Mouse (Mus musculus): Measurements from ENCODE around the gene Cacna1d. TPM values are rescaled to one million over a fixed set of nuclear protein-coding genes. Genes with fewer than 3 reads are reported as not detected.

The Cacna1d gene
- polyA plus RNA-seq, 1 experiment from 2014 or later: 10.0 TPM

DNA sequence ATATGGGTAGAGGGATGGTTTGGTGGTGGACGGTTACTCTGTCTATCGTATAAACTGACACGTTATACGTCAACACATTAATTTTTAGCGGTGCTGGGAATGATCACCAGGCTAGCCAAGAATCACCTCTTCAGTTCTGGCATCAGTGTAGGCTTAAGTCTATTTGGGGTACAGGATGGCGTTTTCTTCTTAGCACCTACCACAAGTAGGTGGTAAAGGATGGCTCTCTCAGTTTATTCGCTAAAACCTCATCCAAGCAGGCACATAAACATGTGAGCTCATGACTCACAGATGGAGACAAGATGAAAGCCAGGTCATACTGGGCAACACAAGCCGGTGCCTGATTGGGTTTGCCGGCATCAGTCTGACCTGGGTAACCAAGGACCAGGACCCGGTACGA lies 193.8 kb downstream of the Cacna1d start:
- Histone ChIP-seq H3K27ac (ENCODE audit: poor library complexity, severe bottlenecking) (no peak overlapping the region), H3K36me3 (no peaks in the 10 kb centered on the region), H3K27me3 (replicated peaks) (no peaks in the 10 kb centered on the region), H3K9ac (no peak overlapping the region), H3K4me1 (replicated peaks) (peaks cover 10% of the 10 kb centered on the region), H3K9me3 (replicated peaks) (no peaks in the 10 kb centered on the region), H3K4me3 (no peak overlapping the region), H3K4me2 (no peak overlapping the region)
- WGBS: 88% methylated on average over 11 of the region's 11 CpGs
- no peak for ATAC-seq (ENCODE audit: insufficient number of reproducible peaks, low FRiP score)

- 34% methylated on average over 1 of the region's 1 CpGs for WGBS
Observed at GRCm38 (mm10) chr14:30292135-30292463, 199.2 kb downstream of the Cacna1d start.

GRCm38 (mm10) chr14:30291389-30292134 lies 199.7 kb downstream of the Cacna1d start:
- no peak for ATAC-seq (ENCODE audit: insufficient number of reproducible peaks, low FRiP score)
- 57% methylated on average over 9 of the region's 9 CpGs for WGBS

More at GRCm38 (mm10) chr14:30292135-30292463, 199.2 kb downstream of the Cacna1d start:
- Histone ChIP-seq H3K27me3 (replicated peaks) (no peaks in the 10 kb centered on the region), H3K4me1 (replicated peaks) (peaks cover 16% of the 10 kb centered on the region), H3K4me2 (0 out of 2 replicates have a peak overlapping the region, but pooled peaks have one; percentile 13), H3K4me3 (no peak overlapping the region), H3K9me3 (replicated peaks) (no peaks in the 10 kb centered on the region), H3K27ac (ENCODE audit: poor library complexity, severe bottlenecking) (peak overlapping the region; percentile 46), H3K9ac (no peak overlapping the region), H3K36me3 (no peaks in the 10 kb centered on the region)
- no peak for ATAC-seq (ENCODE audit: insufficient number of reproducible peaks, low FRiP score)

GRCm38 (mm10) chr14:30284446-30284845 lies 206.8 kb downstream of the Cacna1d start:
- Histone ChIP-seq H3K9ac (no peak overlapping the region), H3K4me3 (no peak overlapping the region), H3K27me3 (replicated peaks) (no peaks in the 10 kb centered on the region), H3K36me3 (no peaks in the 10 kb centered on the region), H3K27ac (ENCODE audit: poor library complexity, severe bottlenecking) (no peak overlapping the region), H3K4me1 (replicated peaks) (peaks cover 8% of the 10 kb centered on the region), H3K4me2 (peak overlapping the region; percentile 23; the same call in 1 of the 2 replicates), H3K9me3 (replicated peaks) (no peaks in the 10 kb centered on the region)
- ATAC-seq (ENCODE audit: insufficient number of reproducible peaks, low FRiP score): no peak
- 52% methylated on average over 10 of the region's 10 CpGs for WGBS

More at GRCm38 (mm10) chr14:30291389-30292134, 199.7 kb downstream of the Cacna1d start:
- Histone ChIP-seq H3K9me3 (replicated peaks) (no peaks in the 10 kb centered on the region), H3K36me3 (no peaks in the 10 kb centered on the region), H3K27ac (ENCODE audit: poor library complexity, severe bottlenecking) (peak overlapping the region; percentile 46), H3K4me2 (peak overlapping the region; percentile 13; the same call in 1 of the 2 replicates), H3K4me3 (no peak overlapping the region), H3K4me1 (replicated peaks) (peaks cover 16% of the 10 kb centered on the region), H3K9ac (no peak overlapping the region), H3K27me3 (replicated peaks) (no peaks in the 10 kb centered on the region)

DNA sequence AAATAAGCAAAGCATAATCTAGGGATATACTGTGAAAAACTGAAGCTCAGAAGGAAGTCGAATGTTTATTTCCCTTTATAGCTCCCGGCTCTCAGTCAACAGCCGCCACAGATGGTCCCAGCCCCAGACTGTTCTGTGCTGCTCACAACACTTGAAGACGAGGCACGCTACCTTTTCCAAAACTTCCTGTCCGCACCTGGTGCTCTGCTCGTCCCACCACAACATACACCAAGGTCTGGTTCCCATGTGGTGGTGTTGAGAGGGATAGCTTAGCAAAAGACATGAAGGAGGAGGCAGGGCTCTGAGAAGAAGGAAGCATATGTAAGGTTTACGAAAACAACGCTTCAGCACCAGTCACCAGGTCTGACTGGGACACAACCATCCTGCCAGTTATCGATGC lies 207.2 kb downstream of the Cacna1d start:
- ATAC-seq (ENCODE audit: insufficient number of reproducible peaks, low FRiP score): no peak
- H3K9me3 ChIP-seq (replicated peaks): no peaks in the 10 kb centered on the region
- no peaks in the 10 kb centered on the region for H3K36me3 ChIP-seq
- H3K4me2 ChIP-seq: peak overlapping the region; percentile 23; the same call in 1 of the 2 replicates
- peaks cover 8% of the 10 kb centered on the region for H3K4me1 ChIP-seq (replicated peaks)
- no peak overlapping the region for H3K4me3 ChIP-seq
- H3K27me3 ChIP-seq (replicated peaks): no peaks in the 10 kb centered on the region
- no peak overlapping the region for H3K9ac ChIP-seq
- WGBS: 60% methylated on average over 10 of the region's 10 CpGs
- H3K27ac ChIP-seq (ENCODE audit: poor library complexity, severe bottlenecking): no peak overlapping the region

DNA sequence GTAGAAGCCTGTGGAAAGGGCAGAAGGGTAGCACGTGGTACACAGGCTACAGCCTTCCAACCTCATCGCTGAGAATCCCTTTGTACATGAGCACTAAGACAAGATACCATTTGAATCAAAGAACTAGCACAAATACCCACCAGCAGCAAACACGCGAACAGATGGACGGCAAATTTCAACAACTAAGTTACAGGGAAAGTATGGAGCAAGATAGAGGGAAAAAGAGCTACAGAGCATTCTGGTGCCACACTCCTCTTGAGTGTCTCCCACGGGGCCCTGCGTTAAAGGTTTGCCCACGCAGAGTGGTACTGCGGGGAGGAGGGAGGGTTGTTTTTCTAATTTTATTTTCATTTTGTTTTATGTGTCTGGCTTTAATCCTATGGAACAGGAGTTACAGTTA lies 215.7 kb downstream of the Cacna1d start:
- no peak overlapping the region for H3K9ac ChIP-seq
- ATAC-seq (ENCODE audit: insufficient number of reproducible peaks, low FRiP score): no peak
- no peaks in the 10 kb centered on the region for H3K36me3 ChIP-seq
- H3K27me3 ChIP-seq (replicated peaks): no peaks in the 10 kb centered on the region
- H3K4me3 ChIP-seq: no peak overlapping the region
- WGBS: 84% methylated on average over 9 of the region's 9 CpGs
- H3K9me3 ChIP-seq (replicated peaks): no peaks in the 10 kb centered on the region
- H3K4me1 ChIP-seq (replicated peaks): no peaks in the 10 kb centered on the region
- no peak overlapping the region for H3K27ac ChIP-seq (ENCODE audit: poor library complexity, severe bottlenecking)
- no peak overlapping the region for H3K4me2 ChIP-seq

DNA sequence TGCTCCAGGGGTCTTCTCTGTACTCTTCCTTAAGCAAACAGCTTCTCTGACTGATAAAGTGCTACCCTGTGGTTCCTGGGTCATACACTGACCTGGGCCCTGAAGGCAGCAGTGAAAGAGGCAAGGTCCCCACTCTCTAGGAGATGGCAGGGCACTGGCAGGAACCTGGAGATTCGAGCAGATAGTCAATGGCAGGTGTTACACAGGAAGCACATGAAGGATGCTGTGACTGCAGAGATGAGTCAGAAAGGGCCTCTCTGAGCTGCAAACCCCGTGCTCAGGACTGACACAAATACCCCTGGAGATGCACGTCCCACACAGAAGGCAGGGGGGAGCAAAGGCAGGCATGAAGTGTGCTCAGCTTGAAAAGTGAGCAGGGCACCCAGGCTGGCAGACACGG lies 218.3 kb downstream of the Cacna1d start:
- Histone ChIP-seq H3K4me1 (replicated peaks) (no peaks in the 10 kb centered on the region), H3K27me3 (replicated peaks) (no peaks in the 10 kb centered on the region), H3K4me2 (no peak overlapping the region), H3K4me3 (no peak overlapping the region), H3K9ac (no peak overlapping the region), H3K9me3 (replicated peaks) (no peaks in the 10 kb centered on the region), H3K27ac (ENCODE audit: poor library complexity, severe bottlenecking) (no peak overlapping the region), H3K36me3 (no peaks in the 10 kb centered on the region)
- ATAC-seq (ENCODE audit: insufficient number of reproducible peaks, low FRiP score): no peak
- 73% methylated on average over 4 of the region's 4 CpGs for WGBS

GRCm38 (mm10) chr14:30272523-30272922 lies 218.7 kb downstream of the Cacna1d start:
- Histone ChIP-seq H3K4me3 (no peak overlapping the region), H3K27ac (ENCODE audit: poor library complexity, severe bottlenecking) (no peak overlapping the region), H3K27me3 (replicated peaks) (no peaks in the 10 kb centered on the region), H3K4me2 (no peak overlapping the region), H3K4me1 (replicated peaks) (no peaks in the 10 kb centered on the region), H3K9me3 (replicated peaks) (no peaks in the 10 kb centered on the region), H3K9ac (no peak overlapping the region), H3K36me3 (no peaks in the 10 kb centered on the region)
- ATAC-seq (ENCODE audit: insufficient number of reproducible peaks, low FRiP score): no peak
- 70% methylated on average over 5 of the region's 5 CpGs for WGBS

DNA sequence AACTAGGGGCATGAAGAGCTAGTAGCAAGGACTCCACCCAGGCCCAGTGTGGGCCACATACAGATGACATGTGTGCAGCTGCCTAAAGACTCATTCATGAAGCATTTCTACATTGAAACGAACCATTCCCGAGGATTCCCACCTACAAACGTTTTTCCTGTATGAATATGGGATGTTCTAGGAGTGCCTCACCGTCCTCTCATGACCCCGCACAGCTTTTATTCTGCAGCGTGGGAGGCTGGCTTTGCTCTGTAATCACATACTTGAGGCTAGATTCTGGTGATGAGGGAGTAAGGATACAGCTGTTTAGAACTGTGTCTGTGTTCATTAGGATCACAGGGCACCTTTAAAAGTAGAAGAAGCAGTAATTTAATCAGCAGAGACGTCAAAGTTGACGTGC lies 219.4 kb downstream of the Cacna1d start:
- H3K27ac ChIP-seq (ENCODE audit: poor library complexity, severe bottlenecking): no peak overlapping the region
- no peak for ATAC-seq (ENCODE audit: insufficient number of reproducible peaks, low FRiP score)
- H3K4me1 ChIP-seq (replicated peaks): no peaks in the 10 kb centered on the region
- H3K4me3 ChIP-seq: no peak overlapping the region
- no peaks in the 10 kb centered on the region for H3K27me3 ChIP-seq (replicated peaks)
- 67% methylated on average over 8 of the region's 8 CpGs for WGBS
- H3K4me2 ChIP-seq: no peak overlapping the region
- no peak overlapping the region for H3K9ac ChIP-seq
- H3K9me3 ChIP-seq (replicated peaks): no peaks in the 10 kb centered on the region
- H3K36me3 ChIP-seq: no peaks in the 10 kb centered on the region

- 82% methylated on average over 5 of the region's 5 CpGs for WGBS
- no peaks in the 10 kb centered on the region for H3K9me3 ChIP-seq (replicated peaks)
- H3K27ac ChIP-seq (ENCODE audit: poor library complexity, severe bottlenecking): no peak overlapping the region
- H3K4me2 ChIP-seq: no peak overlapping the region
- no peaks in the 10 kb centered on the region for H3K4me1 ChIP-seq (replicated peaks)
- H3K27me3 ChIP-seq (replicated peaks): no peaks in the 10 kb centered on the region
- no peak overlapping the region for H3K4me3 ChIP-seq
- H3K36me3 ChIP-seq: no peaks in the 10 kb centered on the region
- no peak for ATAC-seq (ENCODE audit: insufficient number of reproducible peaks, low FRiP score)
- no peak overlapping the region for H3K9ac ChIP-seq
Observed at GRCm38 (mm10) chr14:30270350-30270749, 220.9 kb downstream of the Cacna1d start.

GRCm38 (mm10) chr14:30265728-30266127 lies 225.5 kb downstream of the Cacna1d start:
- Histone ChIP-seq H3K9me3 (replicated peaks) (no peaks in the 10 kb centered on the region), H3K4me1 (replicated peaks) (peaks cover 16% of the 10 kb centered on the region), H3K27me3 (replicated peaks) (no peaks in the 10 kb centered on the region), H3K27ac (ENCODE audit: poor library complexity, severe bottlenecking) (no peak overlapping the region), H3K4me2 (no peak overlapping the region), H3K36me3 (no peaks in the 10 kb centered on the region), H3K9ac (no peak overlapping the region), H3K4me3 (no peak overlapping the region)
- 66% methylated on average over 9 of the region's 9 CpGs for WGBS
- no peak for ATAC-seq (ENCODE audit: insufficient number of reproducible peaks, low FRiP score)

Data from heart, embryonic 12.5 days (tissue).